Mouse (Mus musculus) adrenal gland (tissue): ENCODE results near the gene Mrpl35.

Experiments
- intact Hi-C: fragments of 180-260 bp; cut with DNase I; formaldehyde crosslinking; loops from one replicate; pipeline ENCODE4 v1.15.1; 2025

The Mrpl35 gene

GRCm38 (mm10) chr6:71801714-71802094, 25.1 kb downstream of the Mrpl35 start:
- intact Hi-C loops = loop anchor here (5.0 to 10.0 kb wide), 3 partner anchors 184 to 634 kb away; partner anchors contain the start of gene Rnf103

GRCm38 (mm10) chr6:71801011-71801713, 25.6 kb downstream of the Mrpl35 start:
- intact Hi-C loops = loop anchor here (5.0 to 10.0 kb wide), 3 partner anchors 184 to 634 kb away; partner anchors contain the start of gene Rnf103

- intact Hi-C loops = no loop called here
Measured at GRCm38 (mm10) chr6:71799391-71799790, 27.4 kb downstream of the Mrpl35 start.

GRCm38 (mm10) chr6:71791771-71792170, 35.0 kb downstream of the Mrpl35 start:
- intact Hi-C loops = no loop called here

- intact Hi-C loops = no loop called here
Measured at GRCm38 (mm10) chr6:71788348-71788747, 38.4 kb downstream of the Mrpl35 start.

- intact Hi-C loops = no loop called here
Measured at GRCm38 (mm10) chr6:71783165-71783564, 43.6 kb downstream of the Mrpl35 start.

- intact Hi-C loops = no loop called here
Measured at GRCm38 (mm10) chr6:71780431-71780830, 46.3 kb downstream of the Mrpl35 start.

- intact Hi-C loops = no loop called here
Measured at GRCm38 (mm10) chr6:71779831-71780230, 46.9 kb downstream of the Mrpl35 start.

- intact Hi-C loops = no loop called here
Measured at GRCm38 (mm10) chr6:71778016-71778415, 48.8 kb downstream of the Mrpl35 start.

- intact Hi-C loops = loop anchor here (5.0 kb wide), 1 partner anchor 65 kb away; the partner anchor contains the start of gene Reep1
Measured at GRCm38 (mm10) chr6:71772636-71773208, 54.0 kb downstream of the Mrpl35 start.

- intact Hi-C loops = loop anchor here (5.0 kb wide), 1 partner anchor 65 kb away; the partner anchor contains the start of gene Reep1
Measured at GRCm38 (mm10) chr6:71772156-71772555, 54.6 kb downstream of the Mrpl35 start.

GRCm38 (mm10) chr6:71771282-71771681, 55.5 kb downstream of the Mrpl35 start:
- intact Hi-C loops = loop anchor here (5.0 kb wide), 1 partner anchor 64 kb away; the partner anchor contains the start of gene Reep1

GRCm38 (mm10) chr6:71770856-71771255, 55.9 kb downstream of the Mrpl35 start:
- intact Hi-C loops = loop anchor here (5.0 kb wide), 1 partner anchor 64 kb away; the partner anchor contains the start of gene Reep1

- intact Hi-C loops = loop anchor here (5.0 kb wide), 1 partner anchor 63 kb away; the partner anchor contains the start of gene Reep1
Measured at GRCm38 (mm10) chr6:71769901-71770690, 56.7 kb downstream of the Mrpl35 start.

- intact Hi-C loops = no loop called here
Measured at GRCm38 (mm10) chr6:71767761-71768160, 59.0 kb downstream of the Mrpl35 start.
